Mouse (Mus musculus): Measurements from ENCODE around the gene Pax9.
A peak's percentile ranks its signal among the peaks of the same experiment; 100 is the strongest.

The Pax9 gene

DNA sequence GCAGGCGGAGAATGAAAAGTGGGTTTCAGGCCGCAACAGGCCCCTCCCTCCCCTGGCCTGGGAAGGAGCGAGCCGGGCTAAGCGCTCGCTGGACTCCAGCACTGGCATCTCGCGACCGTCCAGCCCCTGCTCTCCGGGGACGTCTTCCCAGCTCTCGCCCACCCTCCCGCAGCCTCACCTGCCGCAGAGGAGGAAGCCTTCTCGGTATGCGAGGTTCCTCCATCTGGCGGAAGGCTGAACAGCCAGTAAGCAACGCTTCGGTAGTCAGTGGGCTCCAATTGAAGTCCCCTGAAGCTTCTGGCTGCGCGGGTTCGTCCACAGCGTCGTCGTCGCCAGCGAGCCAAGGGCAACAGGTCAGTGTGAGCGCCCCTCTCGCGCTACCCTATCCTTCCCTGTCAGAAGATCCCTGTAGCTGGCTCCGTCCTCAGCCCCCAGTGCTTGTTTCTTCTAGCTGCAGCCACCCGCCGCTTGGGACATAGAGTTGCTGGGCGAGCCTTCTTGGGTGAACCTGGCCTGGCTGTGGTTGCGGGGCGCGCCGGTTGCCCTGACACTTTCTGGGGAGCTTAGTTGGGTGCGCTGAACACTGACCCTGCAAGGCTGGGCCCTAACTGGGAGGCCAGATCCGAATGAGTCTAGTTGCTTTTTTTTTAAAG is at the start of gene Pax9:
Gene Pax9 (plus strand): TSS at position 341 of the 653 bp plus-strand sequence.
- DNase-seq (ENCODE audit: low read depth): no peak

DNA sequence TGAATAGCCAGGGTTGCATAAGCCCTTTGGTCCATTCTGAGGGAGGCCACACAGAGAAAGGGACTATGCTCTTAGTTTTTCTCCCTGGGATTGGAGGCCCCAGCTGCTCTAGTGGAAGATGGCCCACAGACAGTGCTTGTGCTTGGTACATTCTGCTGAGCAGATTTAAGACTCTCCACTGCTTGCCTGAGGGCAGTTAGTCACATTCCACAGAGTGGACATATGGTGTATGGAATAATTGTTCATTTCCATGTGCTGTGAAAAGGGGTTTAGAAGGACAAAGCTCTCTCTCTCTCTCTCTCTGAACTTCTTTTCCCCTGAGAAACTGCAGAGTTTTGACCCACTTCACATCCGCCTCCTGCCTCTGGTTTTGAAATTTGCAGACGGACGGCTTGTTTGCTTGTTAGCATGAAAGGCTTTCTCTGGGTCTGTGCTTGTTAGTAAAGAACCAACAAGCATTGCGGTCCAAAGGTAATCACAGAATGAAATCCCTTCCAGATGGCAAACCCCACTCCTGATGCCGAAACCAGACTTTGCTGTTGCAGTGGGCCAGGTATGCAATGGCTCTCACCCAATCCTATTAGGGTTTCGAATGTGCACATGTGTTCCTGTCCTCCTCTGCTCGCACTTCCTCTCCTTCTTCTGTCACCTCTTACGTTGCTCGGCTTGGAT is 22.0 kb upstream of the Pax9 start:
- DNase-seq (ENCODE audit: low read depth): no peak

DNA sequence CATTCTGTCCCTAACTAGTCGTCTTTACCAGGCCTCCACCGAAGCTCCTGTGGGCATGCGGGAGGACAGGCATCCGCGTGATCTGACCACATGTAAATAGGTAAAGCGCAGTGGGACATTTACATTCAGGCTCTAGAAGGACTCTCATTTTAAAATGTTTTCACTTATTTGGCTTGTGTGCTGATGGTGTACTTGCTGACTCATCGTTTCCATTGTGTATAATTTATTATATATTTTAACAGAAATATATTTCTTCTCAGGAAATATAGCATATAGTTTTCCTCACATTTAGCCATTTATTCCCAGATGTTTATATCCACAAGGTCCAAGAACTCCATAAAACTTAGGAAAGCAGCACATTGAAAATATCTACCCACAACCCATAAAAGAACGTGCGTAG is 20.8 kb upstream of the Pax9 start:
- no peak for DNase-seq (ENCODE audit: low read depth)

DNA sequence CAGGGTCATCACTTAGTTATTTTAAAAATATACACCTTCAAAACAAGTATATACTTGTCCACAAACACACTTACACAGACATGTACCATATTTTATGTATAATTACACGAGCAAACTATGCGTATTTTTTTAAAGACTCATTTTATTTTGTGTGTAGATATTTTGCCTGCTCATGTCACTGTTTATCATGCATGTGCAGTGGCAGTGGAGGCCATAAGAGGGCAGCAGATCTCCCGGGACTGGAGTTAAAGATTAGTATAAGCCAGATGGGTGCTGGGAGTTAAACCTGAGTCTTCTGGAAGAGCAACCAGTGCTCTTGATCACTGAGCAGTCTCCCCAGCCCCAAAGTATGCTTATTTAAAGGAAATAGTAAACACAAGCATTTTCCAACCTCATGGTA is 16.8 kb upstream of the Pax9 start:
- no peak for DNase-seq (ENCODE audit: low read depth)

DNA sequence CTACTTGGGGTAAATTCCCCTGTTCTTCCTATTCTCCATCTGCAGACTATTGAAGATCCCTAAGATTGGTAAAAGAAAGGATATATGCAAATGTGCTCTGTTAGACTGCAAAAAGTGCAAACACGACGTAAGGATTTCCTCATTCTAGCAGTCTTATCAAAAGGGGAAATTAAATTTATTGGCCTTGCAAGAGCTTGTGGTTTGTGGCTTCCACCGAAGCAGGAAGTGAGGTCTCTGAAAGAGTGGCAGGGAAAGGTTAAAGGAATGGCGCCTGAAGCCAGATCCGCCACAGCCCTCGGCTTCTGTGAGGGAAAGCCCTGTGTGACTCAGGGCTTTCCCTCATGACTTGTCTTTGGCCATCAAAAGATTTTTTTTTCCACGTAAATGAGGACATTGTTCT is 13.9 kb upstream of the Pax9 start:
- DNase-seq (ENCODE audit: low read depth): no peak

DNA sequence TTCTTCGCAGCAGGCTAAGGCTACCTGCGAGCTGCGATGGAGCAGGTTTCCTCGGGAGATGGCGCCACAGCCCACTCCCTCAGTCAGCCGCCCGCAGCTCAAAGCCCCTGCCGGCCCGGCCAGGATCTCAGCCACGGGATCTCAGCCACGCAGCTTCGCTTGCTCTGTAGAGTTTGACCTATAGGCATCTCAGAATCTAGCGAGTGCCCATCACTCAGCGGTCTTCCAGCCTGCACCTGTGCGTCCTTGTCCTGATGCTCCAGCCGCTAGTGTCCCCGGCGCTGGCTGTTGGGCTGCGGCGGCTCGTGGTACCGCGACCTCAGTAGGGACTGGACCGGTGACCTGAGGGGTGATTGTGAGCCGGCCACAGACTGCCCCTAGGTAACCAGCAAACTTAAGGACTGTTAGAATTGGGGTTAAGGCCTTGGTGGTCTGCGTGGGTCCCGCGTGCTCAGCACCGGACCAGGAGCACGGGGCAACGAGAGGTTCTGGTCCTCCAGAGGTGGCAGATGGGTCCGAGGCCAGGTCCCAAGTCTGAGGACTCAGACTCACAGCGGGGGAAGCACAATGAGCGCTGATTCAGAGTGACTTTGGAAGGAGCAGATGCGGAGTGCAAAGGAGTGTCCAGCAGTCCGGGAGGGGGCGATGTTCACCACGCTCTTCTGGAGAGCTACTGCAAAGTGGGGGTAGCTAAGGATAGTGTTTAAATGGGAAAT is 10.3 kb upstream of the Pax9 start:
- no peak for DNase-seq (ENCODE audit: low read depth)

DNA sequence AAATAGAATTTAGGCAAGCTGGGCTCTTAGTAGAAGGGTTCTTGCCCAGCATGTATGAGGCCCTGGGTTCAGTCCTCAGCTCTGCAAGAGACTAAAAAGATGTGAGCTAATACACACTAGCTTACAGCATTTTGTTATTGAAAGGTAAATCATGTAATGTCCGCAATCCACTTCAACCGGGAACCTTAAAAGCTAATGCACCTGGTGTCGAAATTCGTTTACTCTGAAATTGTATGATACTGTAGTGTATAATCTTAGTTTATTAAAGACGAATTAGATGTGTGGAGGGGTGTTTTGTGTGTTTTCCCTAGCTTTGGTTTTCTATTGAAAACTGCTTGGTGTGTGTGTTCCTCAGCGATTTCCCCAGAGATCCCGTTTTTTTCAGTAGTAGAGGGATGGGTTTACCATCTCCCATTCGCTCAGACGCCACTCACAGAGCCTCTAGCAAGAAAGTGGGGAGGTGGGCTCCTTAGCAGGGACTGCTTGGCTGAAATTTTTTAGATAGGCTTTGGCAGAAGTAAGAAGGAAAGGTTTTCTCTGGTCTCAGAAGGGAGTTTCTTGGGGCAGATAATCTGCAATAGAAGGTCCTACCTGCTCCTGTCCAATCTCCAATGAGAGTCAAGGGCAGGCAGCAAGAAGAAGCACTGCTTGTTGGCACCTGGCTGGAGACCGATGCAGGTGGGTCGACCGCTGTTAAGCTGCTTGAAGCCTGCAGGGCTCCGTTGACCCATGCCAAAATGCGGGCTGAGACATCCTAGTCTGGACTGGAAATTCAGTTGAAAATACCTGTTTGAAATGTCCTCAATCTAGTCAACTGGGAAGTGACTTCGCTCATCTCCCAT is 3.7 kb upstream of the Pax9 start:
- DNase-seq (ENCODE audit: low read depth): no peak

DNA sequence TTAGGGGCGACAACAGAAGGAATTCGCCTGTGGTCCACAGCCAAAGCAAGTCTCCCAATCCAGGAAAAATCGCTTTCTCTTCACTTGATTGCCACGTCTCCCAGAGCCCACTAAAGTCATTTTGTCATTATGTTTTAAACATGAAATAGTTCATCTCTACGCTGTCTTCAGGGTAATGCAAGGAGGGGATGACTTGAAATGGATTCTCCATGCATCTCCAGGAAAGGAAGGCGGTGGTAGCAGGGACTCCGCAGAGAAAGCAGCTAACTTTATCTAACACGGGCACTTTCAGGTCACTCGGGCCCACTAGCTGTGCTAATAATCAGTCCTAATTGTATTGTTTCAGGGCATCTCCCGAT is 3.1 kb upstream of the Pax9 start:
- no peak for DNase-seq (ENCODE audit: low read depth)

DNA sequence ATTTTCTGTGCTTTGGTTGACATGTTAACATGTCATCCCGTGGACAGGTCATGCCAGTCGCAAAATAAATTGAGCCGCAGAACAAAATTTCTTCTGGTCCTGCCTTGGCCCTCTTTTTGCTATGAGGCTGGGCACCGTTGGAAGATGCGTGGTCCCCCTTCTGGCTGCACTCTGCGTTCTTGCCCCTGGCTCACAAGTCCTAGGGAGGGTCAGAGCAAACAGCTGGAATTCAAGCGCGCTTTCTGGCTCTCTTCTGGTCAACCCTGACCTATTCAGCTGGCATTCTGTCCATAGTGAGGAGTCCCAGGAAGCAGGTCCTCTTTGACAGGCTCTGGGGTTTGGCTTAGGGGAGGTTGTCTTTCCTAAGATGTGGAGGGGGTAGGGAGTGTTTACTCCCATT is 2.6 kb upstream of the Pax9 start:
- no peak for DNase-seq (ENCODE audit: low read depth)

DNA sequence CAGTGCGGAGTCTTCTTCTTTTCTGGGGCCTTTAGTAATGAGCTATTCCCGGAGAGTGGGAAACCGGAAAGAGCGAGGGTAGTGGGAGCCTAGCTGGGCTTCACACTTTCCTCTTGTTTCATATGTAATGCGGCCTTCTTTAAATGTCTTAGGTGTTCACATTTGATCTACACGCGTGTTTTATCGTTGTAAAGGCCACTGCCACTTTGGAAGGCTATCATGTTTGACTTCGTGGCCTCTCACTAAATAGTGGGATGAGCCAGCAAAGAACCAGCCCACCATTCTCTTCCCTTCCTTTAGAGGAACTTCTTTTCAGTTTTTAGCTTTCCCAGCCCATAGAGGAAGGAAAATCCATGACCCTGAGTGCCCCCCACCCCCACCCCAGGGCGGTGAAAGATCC is 2.2 kb upstream of the Pax9 start:
- DNase-seq (ENCODE audit: low read depth): no peak

DNA sequence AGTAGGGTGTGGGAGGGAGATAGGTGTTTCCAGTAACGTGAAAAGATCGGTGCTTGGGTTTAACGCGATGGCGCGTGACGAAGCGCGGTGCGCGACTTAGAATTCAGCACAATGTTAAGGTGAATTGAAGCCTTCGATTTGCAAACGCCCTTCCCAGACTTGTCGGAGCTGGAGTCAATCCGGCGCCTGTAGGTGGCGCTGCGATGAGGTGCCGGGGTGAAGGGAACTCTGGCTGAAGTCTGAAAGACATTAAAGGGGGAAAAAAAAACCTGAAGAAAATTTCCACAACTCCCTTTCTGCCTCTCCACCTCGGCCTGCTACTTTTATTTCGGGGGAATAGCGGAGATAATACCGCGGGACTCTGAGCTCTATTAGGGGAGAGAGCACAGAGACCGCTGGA is 1.8 kb upstream of the Pax9 start:
- no peak for DNase-seq (ENCODE audit: low read depth)

DNA sequence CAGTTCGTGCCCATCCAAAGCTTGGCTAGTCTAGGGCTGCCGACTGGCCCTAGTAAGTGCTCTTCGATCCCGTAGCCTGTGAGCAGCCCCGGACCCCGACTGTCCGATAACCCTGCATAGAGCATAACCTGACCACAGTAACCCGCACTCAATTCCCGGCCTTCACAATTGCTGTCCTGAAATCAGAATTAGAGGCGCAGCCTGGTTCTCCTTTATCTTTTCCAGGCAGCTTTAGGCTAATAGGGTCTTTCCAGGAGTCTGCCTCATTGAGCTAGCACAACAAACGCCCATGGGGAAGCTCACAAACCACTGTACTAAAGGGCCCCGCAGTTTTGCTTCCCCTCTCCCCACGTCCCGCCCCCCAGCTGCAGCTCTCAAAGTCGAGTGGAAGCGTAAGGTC is 1.2 kb upstream of the Pax9 start:
- DNase-seq (ENCODE audit: low read depth): no peak

DNA sequence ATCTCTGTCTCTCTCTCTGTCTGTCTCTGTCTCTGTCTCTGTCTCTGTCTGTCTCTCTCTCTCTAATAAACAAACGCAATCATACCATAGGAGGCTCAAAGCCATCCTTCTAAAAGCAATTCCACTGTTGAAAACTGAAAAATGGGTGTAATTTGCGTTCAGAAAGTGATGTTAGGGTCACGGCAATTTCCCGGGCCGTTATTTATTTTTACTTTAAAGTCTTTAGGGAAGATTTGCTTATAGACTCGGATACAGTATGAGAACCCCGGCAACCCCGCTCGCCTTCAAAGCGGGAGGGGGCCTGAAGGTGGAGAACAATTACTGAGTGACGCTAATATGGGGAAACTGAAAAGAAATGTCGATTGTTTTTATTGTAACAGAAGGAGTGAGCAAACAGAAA is 566 bp upstream of the Pax9 start:
- DNase-seq (ENCODE audit: low read depth): no peak

DNA sequence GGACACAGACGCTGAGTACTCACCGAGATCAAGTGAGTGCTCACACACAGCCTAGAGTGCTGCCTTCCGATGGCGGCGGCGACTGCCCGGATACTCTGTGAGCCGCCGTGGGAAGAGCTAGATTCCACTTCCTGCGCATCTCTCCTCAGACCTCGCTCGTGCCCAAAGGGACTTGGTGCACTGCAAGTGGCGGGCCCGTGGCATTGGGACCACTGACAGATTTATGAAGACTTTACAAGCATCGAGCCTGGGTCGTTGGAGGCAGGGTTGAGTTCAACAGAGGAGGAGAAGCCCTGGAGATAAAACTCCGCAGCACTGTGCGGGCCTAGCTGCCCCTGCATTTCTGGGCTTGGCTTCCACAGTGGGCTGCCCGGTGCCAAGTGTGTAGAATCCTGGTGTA is 969 bp downstream of the Pax9 start:
- DNase-seq (ENCODE audit: low read depth): no peak

DNA sequence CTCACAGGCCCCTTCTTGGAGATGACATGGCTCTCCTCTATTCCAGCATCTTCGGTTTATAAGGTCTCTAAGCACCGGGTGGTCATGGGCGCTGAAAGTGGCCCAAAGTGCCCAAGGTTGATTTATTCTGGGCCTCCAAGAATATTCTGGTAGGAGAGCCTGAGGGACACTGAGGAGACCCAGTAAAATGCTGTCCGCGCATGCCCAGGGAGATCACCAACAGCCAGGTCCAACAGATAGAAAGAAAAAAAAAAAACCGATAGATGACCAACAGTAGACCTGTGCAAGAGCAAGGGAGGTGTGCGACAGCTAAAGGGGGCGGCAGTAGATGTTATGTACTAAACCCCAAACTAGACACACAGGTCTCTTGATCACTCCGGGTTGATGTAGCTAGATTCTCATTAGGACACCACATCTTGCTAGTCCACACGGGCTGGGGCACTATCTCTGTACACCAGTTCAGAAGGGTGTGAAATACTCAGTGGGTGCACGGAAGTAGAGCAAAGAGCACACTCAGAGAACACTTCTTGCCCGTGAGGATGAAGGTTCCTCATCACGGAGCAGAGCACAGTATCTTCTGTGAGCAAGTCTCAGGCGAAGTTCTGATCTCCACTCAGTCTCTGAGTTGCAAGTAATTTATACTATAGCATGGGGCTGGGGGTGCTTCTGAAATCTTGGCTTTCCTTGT is 2.0 kb downstream of the Pax9 start:
- no peak for DNase-seq (ENCODE audit: low read depth)

DNA sequence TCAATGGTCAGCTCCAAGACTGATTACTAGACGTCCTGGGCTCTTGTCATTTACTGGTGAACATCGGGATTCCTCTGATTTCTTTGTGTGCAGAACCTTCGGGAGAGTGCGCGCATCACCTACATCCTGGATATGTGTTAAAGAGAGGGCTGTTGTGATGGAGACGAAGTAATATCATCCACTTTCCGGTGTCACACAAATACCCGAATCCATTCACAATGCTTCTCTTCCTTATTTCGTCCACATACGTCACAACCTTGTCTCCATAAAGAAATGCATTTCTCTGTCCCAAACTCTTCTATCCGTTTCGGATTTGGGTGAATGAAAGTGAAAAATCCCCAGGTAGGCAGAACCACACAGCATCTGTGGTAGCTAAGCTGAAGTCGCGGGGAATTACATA is 2.8 kb downstream of the Pax9 start:
- no peak for DNase-seq (ENCODE audit: low read depth)

DNA sequence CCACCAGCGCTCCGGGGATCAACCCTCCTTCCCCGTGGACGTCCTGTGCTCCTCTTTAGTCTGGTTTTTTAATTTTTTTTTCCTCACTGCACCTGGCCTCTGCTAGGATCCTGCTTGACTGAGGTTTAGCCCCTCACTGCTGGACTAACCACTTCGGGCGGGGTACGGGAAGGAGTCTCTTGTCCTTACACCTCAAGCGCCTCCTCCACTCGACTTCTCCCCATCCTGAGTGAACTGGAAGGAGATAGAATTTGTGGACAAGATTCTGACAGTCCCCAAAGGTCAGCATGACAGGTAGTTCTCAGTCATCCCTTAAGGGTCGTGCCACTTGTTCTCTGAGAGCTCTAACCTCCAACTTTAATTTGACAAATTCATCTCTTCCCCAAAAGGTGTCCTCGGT is 3.4 kb downstream of the Pax9 start:
- DNase-seq (ENCODE audit: low read depth): no peak

DNA sequence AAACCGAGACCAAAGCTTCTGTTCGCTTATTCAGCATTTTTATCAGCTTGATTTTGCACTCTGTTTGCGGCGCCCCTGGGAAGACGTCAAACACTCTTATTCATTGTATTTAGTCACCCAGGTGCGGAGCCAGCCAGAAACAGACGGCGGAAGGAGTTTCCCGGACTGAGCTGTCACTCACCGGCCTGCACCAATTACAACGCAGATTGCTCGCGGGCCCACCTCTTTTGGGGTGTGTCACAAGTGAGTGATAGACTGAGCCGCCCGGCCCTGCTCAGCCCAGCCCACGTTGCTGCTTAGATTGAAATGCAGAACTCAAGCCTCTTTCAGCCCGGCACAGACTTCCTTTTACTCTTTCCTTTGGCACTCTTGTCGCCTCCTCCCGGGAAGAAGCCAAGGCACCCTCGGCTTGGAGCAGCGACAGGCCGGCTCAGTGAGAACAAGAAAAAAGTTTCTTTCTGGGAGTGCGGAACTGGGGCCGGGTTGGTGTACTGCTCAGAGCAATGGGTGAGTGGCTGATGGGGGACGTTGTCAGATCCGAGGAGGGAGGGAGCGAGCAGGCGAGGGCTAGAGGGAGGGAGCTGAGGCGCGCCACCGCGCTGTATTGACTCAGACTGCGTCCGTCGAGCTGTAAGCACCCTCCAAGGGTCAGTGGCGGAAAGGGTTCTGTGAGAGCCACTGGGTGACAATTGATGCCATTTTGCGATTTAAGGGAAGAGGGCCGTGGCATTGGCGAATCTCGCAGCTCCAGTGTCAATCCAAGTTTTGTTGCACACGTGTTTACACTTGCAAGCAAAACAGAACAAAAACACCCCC is 4.0 kb downstream of the Pax9 start:
- peak; percentile 46 for DNase-seq (ENCODE audit: low read depth)

DNA sequence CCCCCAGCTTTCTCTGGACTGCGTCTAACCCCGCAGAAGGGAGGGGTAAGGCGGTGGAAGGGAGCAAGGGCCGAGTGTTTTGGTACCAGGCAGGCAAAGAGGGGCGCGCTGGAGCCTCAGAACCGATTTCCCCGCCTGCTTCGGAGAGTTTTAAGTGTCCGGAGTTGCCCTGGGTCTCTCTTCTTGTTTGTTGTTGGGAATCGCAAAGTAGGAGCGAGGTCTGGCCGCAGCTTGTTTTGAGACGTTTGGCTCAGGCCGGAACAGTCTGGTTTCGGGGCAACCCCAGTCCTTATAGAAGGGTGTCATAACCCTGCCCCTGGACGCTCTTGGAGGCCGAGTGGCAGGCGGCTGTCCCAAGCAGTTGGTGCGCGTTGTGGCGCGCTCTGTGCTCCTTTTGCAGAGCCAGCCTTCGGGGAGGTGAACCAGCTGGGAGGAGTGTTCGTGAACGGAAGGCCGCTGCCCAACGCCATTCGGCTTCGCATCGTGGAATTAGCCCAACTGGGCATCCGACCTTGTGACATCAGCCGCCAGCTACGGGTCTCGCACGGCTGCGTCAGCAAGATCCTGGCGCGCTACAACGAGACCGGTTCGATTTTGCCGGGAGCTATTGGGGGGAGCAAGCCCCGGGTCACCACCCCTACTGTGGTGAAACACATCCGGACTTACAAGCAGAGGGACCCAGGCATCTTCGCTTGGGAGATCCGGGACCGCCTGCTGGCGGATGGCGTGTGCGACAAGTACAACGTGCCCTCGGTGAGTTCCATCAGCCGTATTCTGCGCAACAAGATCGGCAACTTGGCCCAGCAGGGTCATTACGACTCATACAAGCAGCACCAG is 4.8 kb downstream of the Pax9 start:
- no peak for DNase-seq (ENCODE audit: low read depth)

DNA sequence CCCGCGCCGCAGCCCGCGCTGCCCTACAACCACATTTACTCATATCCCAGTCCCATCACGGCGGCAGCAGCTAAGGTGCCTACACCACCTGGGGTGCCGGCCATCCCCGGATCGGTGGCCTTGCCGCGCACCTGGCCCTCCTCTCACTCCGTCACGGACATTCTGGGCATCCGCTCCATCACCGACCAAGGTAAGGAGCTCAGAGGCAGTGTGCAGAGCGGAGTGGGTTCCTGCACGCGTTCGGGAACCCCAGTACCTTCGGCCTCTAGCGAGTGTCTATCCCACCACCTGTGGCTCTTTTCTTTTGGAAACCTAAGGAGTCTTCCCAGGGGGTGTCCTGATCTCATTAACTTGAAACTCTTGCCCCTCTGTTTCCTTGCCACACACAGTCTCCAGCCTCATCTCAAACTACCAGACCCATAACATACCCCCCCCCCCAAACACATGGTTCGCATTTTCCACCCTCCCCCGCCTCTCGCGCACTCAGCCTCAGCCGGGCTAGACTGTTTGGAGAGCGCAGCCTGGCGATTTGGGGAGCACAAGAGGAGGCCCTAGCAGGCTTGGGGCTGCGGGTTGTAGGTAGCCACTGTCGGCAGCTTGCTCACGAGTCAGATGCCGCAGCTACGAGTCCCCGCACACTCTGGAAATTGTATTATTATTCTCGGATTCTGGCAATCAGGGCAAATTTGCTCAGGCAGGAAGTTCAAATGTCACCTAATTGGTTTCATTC is 5.6 kb downstream of the Pax9 start:
- DNase-seq (ENCODE audit: low read depth): no peak

Measured in c-Kit-positive CD71-negative TER-119-negative erythroid progenitor cells, embryonic 14.5 days (primary cell).